Mouse (Mus musculus) CD4-positive helper T cell, adult 2 months (primary cell): Measurements from ENCODE around the gene Gng8.

ENCODE experiments used
- DNase-seq: peaks from one replicate; pipeline ENCODE4 v3.0.0-alpha.2; 2012; ENCODE audit warnings: low read depth, missing footprints, low spot score

Gng8 gene

DNA sequence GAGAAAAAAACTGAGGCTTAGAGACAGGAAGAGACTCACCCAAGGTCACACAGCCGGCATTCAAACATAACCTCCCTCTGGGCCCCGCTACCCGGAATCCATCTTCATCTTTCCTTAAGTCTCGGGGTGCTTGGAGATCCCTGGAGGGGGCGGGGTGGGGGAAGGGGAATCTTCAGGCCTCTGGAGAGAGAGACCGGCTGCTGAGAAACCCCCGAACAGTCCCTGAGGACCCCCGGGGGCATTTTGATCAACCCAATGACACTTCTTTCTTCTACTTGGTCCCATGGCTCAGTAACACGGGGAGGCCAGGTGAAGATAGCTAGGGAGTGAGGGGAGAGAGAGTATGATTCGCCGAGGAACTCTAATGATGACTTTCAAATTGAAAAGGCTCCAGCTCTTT, 15.6 kb upstream of the Gng8 start:
- no peak for DNase-seq

DNA sequence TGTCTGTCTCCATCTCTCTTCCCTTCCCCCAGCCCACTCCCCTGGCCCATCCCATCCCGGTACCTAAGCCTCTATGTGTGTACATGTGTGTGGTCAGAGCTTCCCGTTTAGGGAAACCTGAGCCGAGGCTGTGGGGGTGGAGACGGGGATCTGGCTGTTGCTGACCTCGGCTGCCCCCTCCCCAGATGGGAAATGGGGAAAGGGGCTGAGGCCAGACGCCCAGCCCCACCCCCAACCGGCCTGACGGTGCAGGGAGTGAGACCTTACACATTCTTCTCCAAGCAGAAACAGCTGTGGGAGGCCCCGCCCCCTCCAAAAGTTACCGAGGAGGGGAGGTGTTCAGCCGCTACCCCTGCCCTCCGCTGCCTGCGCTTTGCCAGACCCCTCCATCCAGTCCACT, 15.0 kb upstream of the Gng8 start:
- no peak for DNase-seq

DNA sequence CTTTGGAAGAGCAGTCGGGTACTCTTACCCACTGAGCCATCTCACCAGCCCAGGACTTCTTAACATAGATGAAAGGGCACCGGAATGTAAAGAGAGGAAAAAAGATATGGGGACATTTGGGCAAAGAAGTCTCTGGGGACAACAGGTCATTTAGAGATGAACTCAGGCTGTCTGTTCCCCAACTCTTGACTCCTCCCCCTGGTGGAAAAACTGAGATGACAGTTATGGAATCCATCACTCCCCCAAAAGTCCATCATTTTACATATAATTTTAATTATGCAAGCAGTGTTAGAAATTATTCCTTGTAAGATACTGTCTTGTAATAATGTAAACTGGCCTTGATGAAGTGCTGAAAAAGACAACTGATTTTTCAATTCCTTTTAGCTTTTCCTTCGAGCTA, 13.9 kb upstream of the Gng8 start:
- no peak for DNase-seq

DNA sequence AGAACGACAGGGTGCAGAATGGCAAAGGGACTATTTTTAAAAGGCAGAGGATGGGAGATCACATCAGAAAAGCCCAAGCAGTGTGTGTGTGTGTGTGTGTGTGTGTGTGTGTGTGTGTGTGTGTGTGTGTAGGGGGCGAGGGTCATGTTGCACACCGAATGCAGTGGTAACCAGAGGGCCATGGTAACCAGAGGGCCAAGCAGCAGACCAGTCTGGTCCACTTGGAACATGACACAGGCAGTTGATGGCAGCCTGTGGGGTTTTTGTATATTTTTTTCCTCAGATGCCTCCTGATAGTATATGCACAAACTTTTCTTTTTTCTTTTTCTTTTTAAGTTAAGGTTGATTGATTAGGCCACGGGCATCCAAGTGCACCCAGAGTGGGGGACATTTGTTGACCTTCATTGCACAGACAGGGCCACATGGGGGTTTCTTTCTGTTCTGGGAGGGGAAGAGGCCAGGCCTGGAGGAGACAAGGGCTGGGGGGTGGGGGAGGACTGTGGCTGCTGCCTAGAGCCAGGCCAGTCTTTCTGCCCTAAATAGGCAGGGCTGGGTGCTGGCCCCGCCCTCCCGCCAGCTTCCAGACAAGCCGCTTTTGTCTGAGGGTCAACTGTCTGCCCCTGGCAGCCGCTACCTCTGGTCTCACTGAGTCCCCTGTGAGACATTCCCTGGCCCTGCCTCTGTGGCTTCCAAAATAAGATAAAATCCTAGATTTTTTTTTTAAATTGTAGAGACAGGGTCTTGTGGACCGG, 11.6 kb upstream of the Gng8 start:
- DNase-seq, result no peak

DNA sequence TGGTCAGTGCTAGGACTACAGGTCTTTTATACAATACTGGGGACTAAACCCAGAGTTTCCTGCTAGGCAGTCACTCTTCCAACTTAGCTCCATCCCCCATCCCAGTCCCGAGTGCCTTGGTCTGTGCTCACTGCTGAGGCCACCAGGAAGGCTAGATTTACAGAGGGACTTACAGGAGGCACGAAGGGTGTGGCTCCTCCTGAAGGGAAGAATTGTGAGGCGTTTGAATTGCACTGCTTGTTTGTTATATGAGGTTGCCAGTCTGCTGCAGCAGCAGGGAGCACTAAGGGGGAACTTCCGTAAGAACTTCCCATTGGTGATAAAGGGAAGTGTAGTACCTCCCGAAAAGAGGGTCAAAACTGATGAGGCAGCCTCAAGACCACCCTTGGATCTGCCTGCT, 11.0 kb upstream of the Gng8 start:
- no peak for DNase-seq

DNA sequence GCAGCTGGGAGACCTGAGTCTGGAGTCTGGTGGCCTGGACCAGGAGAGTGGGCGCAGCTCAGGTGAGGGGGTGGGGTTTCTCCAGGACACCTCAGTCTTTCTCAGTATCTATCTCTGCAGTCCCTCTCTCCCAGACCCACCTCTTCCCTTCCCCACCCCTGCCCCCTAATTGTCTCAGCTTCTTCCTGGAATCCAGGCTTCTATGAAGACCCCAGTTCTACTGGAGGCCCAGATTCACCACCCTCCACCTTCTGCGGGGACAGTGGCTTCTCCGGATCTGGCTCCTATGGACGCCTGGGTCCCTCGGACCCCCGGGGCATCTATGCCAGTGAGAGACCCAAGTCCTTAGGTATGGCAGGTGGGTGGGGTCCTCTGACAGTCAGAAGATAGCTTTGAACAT, 8.4 kb upstream of the Gng8 start:
- no peak for DNase-seq

DNA sequence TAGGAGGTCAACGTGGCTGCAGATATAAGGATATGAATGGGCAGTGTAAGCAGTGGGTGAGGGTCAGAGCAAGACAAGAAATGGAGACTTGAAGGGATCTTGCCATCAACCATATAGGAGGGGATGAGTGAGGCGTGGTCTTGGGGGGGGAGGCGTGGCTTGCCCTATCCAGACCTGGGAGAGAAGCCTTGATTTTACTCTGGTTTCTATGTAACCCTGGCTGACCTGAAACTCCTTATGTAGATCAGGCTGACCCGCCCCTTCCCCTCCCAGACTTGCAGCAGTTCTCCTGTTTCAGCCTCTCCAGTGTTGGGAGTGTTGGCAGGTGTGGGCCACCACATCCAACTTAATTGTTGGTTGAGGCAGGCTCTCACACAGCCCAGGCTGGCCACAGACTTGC, 7.3 kb upstream of the Gng8 start:
- no peak for DNase-seq

DNA sequence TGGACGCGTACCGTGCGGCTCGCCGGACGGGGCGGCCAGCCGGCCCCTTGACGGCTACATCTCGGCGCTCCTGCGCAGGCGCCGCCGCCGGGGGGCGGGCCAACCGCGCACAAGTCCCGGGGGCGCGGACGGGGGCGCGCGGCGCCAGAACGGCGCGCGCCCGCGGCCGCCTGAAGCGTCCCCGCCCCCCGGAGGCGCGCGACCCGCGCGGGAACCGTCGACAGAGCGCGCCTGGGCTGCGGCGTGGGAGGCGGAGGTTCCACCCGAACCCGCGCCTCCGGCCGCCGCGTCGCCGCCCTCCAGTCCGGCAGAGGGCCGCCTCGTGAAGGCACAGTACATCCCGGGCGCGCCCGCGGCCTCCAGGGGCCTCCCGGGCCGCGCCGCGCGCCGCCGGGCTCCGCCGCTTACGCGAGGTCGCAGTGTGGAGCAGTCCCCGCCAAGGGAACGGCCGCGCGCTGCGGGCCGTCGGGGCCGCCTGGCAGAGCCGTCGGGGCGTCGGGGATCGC, 6.3 kb upstream of the Gng8 start:
- DNase-seq, result no peak

DNA sequence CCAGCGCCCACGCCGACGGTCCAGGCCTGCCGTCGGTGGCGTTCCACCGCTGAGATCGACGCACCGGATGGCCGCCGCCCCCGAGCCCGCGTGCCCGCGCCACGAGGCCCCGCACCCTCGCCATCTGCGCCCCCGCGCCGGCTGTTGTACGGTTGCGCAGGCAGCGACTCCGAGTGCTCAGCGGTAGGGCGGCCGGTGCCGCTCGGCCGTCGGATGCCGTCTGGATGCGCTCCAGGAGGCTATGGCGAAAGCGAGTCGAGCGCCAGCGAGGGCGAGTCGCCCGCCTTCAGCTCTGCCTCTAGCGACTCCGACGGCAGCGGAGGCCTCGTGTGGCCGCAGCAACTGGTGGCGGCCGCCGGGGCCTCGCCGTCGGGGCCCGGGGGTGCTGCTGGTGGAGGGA, 5.7 kb upstream of the Gng8 start:
- no peak for DNase-seq

DNA sequence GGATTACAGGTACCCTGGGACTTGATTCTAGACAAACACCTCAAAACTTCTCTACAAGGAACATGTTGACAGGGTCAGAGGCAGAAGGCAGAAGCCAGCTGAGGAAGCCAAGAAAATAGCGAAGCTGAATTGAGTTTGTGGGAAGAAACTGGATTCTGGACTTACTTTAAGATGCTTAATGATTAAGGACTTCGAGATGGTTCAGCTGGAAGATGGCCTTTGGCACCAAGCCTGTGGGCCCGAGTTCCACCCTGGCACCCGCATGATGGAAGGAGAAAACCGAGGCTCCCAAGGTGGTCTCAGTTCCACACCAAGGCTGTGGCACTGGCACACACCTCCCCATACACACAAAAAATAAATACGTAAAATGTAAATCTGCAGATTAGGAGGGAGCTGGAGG, 1.1 kb upstream of the Gng8 start:
- DNase-seq, result no peak

DNA sequence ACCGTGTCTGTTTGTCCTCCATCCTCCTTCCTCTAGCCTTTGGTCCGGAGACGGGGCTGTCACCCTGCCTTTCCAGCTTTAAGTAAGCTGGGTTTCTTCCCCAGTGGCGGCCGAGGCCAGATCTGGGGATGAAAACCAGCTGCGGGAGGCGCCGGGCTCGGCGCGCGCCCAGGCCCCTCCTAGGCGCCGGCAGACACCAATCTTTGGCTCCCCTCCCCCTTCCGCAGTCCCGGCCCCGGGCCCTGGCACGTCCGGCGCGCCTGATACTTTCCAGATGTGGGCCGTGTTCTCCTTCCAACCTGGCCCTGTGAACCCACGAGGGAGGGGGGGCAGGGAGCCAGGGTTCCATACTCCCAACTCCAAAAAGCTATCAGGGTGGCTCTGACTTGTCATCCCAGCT, 642 bp upstream of the Gng8 start:
- no peak for DNase-seq

DNA sequence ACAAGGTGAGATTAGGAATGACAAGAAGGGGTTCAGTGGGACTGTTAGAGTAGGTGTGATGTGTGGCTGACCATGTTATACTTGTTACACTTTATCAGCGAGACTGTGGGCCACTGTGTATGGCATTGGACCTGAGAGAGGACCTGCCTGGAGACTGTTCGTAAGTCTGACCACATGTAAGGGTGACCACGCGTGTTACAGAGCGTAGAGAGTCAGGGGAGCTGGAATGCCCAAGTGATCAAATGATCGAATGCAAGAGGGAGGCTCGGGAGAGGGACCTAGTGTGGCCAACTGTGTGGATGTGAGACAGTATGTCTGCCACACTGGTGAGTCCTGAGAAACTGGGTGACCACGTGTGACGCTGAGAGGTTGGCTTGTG, 755 bp downstream of the Gng8 start:
- no peak for DNase-seq

DNA sequence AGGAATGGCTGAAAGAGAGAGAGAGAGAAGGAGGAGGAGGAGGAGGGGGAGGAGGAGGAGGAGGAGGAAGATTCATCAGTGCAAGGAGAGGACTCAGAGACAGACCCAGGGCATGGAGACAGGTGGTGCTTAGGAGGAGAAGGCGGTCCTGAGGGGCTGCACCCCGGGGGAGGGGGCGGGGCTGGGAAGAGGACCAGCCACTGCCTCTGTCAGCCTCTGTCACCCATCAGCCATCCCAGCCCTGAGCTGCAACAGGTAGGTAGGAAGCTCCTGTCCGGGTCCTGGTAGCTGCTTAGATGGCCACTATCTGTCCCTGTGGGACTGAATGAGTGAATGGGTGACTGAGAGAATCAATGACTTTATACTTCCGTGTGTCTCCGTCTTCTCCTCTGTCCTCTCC, 2.0 kb downstream of the Gng8 start:
- DNase-seq, result no peak

DNA sequence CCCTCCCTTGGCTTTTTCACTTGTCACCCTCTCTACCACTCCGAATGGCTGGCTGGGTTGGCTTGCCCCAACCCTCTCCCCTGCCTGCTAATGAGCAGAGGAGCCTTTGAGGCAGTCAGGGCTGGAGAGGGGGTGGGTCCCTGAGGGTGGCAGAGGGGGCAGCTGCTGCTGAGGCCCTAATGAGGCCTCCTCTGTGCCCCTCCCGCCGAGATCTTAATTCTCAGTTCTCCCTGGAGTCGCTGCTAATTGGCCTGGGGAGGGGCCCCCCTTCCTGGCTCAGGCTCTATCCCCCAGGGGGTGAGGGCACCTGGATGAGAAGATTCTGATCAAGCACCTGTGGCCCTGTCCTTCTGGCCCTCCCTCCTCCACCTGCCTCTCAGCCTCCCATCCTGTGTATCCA, 2.7 kb downstream of the Gng8 start:
- DNase-seq, result no peak

DNA sequence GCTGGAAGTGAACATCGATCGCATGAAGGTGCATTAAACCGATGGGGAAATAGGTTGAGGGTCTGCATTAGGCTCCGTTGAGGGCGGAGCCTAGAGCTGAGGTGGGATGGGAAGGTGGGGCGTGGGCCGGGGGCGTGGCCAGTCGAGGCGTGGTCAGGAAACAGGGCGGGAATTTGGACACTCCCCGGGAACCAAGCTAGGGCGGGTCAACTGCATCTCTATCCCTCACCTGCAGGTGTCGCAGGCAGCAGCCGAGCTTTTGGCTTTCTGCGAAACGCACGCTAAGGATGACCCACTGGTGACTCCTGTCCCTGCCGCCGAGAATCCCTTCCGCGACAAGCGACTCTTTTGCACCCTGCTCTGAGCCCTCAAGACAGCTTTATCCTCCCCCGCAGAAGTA, 3.4 kb downstream of the Gng8 start:
- peak; percentile 64 for DNase-seq

DNA sequence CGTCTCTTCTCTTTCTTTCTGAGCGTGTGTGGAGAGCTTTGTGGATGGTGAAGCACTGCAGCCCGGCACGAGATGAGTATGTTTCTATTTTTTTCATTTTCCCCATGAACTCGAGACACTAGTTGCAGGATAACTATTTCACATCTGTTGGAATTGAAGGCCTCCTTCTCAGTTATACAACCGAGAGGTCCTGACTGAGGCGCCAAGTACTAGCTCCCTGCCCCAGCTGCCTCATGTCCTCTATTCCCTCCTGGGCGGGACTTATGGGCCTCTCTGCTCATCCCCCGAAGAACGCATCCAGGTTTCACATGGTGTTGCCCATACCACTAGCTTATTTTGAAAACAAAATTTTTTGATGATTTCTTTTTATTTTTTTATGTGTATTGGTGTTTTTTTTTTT, 3.9 kb downstream of the Gng8 start:
- DNase-seq, result no peak

DNA sequence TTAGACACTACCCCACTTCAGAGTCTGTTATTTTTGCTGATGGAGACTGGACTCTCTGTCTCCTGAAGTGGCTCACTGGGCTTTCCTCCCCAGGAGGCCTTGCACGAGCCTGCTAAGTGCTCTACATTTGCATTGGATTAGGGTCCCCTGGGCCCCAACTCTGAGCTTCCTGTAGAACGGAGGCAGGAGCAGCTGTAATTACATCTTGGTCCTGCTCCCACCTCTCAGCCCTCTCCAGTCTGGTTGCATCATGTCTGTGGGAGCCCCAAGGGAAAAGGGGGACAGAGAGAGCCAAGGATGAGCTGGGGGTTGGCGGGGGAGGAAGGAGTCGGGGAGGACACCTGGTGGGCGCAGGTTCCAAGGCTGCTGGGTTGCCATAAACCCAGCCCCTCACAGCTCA, 8.9 kb downstream of the Gng8 start:
- no peak for DNase-seq

DNA sequence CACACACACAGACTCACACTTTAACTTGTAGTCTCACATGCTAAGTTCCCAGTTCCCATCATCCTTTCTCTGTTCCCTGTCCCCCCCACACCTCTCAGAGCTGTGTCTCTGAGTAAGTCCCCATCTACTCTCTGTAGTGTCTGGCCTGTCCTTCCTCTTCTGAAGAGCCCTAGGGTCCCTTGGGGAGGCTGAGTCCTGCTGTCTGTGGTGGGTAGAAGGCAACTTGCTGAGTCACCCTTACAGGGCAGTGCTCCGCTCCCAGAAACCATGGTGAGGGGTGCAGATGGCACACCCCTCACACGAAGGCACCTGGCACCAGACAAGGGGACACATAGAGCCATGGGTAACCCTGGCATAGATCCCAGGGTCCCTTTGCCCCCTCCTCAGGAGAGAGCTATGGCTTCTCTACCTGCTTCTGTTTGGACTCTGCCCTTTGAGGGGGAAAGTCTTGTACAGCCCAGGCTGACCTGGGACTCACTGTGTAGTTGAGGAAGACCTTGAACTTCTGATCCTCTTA, 11.9 kb downstream of the Gng8 start:
- no peak for DNase-seq

DNA sequence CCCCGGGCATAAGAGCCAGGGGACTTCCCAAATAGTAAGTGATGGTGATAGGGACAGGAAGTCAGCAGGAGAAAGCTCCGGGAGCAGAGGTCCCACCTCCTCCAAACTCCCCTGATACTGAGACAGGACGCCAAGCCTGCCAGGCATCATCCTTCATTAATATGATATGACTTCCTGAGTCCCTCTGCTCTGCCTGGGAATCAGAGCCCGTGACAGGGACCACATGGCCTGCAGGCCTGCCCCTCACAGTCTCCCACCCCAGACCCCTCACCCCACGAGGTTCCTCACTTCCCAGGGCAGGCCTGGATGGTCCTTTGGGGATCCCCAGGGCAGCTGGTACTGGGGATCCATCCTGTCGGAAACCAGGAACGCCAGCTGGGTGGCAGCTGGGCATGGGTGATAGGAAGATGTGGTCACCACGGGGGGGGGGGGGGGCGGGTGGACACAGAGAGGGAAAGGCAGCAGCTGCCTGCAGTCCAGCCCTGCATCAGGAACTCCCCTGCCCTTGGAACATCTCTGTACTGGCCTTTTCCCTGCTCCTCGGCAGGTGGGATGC, 12.6 kb downstream of the Gng8 start:
- no peak for DNase-seq

DNA sequence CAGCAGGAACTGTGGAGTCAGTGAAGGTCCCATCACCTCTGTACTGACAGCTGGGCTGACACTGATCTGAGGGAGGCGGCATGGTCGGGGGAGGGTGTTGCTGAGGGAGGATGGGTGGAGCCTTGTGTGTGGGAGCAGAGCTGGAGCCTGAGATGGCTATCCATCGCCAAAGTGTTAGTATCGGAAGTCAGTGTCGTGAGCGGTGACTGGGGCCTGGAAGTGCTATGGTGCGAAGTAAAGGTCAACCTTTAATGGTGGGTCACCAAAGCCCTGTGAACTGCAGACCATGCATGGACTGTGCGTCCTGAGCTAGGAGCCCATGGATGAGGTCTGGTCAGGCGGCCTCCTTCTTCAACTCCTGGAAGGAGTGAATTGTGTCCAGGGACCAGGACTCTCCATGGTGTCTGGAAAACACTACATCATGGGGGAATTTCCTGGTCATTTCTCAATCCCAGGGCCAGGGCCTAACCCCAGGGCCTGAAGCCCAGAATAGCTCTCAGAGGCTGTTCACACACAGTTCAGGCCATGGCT, 14.0 kb downstream of the Gng8 start:
- DNase-seq, result peak; percentile 52

DNA sequence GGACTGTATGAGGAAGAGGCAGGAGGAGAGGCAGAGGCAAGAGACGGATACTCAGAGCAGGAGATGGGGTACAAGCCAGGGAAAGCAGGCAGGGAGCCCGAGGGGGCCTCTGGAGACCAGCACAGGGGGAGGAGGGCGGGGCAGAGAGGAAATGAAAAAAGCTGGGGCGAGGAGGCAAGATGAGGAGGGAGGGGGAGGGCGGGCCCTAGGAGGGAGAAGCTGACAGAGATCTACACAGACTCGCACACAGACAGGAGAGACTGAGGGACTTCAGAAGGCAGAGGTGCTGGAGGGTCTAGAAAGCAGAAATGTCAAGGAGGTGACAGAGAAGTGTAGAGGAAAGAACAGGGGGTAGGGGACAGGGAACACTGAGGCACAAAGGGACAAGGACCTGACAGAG, 14.7 kb downstream of the Gng8 start, which contains the start of gene Ptgir:
Gene Ptgir, plus strand, starts transcription at position 210 of the 400 bp plus-strand sequence.
- peak; percentile 76 for DNase-seq

DNA sequence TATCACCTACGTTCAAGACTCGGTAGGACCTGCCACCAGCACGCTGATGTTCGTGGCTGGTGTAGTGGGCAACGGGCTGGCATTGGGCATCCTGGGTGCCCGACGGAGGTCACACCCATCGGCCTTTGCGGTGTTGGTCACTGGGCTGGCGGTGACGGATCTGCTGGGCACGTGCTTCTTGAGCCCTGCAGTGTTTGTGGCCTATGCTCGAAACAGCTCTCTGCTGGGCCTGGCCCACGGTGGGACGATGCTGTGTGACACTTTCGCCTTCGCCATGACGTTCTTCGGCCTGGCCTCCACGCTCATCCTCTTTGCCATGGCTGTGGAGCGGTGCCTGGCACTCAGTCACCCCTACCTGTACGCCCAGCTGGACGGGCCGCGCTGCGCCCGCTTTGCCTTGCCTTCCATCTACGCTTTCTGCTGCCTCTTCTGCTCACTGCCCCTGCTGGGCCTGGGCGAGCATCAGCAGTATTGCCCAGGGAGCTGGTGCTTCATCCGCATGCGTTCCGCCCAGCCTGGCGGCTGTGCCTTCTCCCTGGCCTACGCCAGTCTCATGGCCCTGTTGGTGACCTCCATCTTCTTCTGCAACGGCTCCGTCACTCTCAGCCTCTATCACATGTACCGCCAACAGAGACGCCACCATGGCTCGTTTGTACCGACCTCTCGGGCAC, 15.4 kb downstream of the Gng8 start:
- DNase-seq, result no peak

DNA sequence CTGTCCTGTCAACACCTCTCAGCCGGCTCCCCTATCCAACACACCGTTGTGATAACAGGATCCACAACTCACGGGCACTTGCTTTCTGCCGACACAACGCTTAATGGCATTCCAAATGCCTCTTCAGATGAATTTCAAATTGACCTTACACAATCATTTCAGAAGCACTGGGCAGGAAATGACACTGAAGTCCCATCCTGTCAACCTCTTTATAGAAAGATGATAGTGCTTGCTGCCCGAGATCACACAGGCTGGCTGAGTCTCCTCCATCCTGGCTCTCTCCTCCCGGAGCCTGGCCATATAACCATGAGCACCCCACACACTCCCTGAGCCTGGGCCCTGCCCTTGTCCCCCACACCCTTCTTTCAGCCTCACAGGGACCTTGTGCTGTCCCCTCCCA, 16.3 kb downstream of the Gng8 start:
- no peak for DNase-seq
